Mouse (Mus musculus) E14TG2a.4 (cell line): Measurements from ENCODE around the gene Ramp2.

ENCODE experiments used
- H3K27me3 ChIP-seq: 2 replicates; pipeline ENCODE4 v1.6.1; 2014; ENCODE audit warnings: low read length, control low read depth; ENCODE audit not compliant: insufficient read depth
- H3K36me3 ChIP-seq: 2 replicates; pipeline ENCODE4 v1.6.1; 2014; ENCODE audit warnings: low read length, control low read depth; ENCODE audit not compliant: insufficient read depth
- H3K4me1 ChIP-seq: replicated peaks from 2 replicates; pipeline ENCODE4 v1.6.1; 2014; ENCODE audit warnings: low read depth, low read length, control low read depth
- H3K4me3 ChIP-seq: replicated peaks from 2 replicates; pipeline ENCODE4 v1.5.1; 2014; ENCODE audit warnings: mild to moderate bottlenecking, low read length
- H3K9me3 ChIP-seq: 2 replicates; pipeline ENCODE4 v1.6.1; 2014; ENCODE audit warnings: low read length, control low read depth
- CTCF ChIP-seq: conservative IDR thresholded peaks from 2 replicates; pipeline ENCODE4 v1.5.1; 2014; ENCODE audit warnings: low read length
- NANOG ChIP-seq: IDR thresholded peaks from 2 replicates; pipeline ENCODE4 v1.6.1; 2014; ENCODE audit warnings: borderline replicate concordance, low read length, mixed read lengths
- POU5F1 ChIP-seq: IDR thresholded peaks from 2 replicates; pipeline ENCODE4 v1.6.1; 2014; ENCODE audit warnings: low read length, borderline replicate concordance

Gene Ramp2

GRCm38 (mm10) chr11:101260826-101261380 lies 15.1 kb downstream of the Ramp2 start:
- peak overlapping the region; percentile 80 for H3K4me3 ChIP-seq
- H3K4me1 ChIP-seq = peaks cover 71% of the 10 kb centered on the region
- H3K27me3 ChIP-seq = peaks cover 53% of the 10 kb centered on the region
- no peaks in the 10 kb centered on the region for H3K9me3 ChIP-seq
- TF ChIP-seq POU5F1 (no peak), CTCF (no peak), NANOG (no peak)
- peaks cover 36% of the 10 kb centered on the region for H3K36me3 ChIP-seq

- no peaks in the 10 kb centered on the region for H3K9me3 ChIP-seq
- peaks cover 69% of the 10 kb centered on the region for H3K4me1 ChIP-seq
- H3K4me3 ChIP-seq = peak overlapping the region; percentile 50
- no peak for TF ChIP-seq POU5F1
- TF ChIP-seq CTCF = no peak
- no peak for TF ChIP-seq NANOG
- H3K27me3 ChIP-seq = peaks cover 62% of the 10 kb centered on the region
- H3K36me3 ChIP-seq = peaks cover 21% of the 10 kb centered on the region
Observed at GRCm38 (mm10) chr11:101262272-101262967, 16.6 kb downstream of the Ramp2 start.

- peaks cover 12% of the 10 kb centered on the region for H3K36me3 ChIP-seq
- H3K4me1 ChIP-seq = peaks cover 69% of the 10 kb centered on the region
- peaks cover 67% of the 10 kb centered on the region for H3K27me3 ChIP-seq
- 0 out of 2 replicates have a peak overlapping the region, but pooled peaks have one; percentile 17 for H3K4me3 ChIP-seq
- H3K9me3 ChIP-seq = no peaks in the 10 kb centered on the region
- no peak for TF ChIP-seq NANOG
- TF ChIP-seq POU5F1 = no peak
Observed at GRCm38 (mm10) chr11:101263138-101263988, 17.5 kb downstream of the Ramp2 start.

GRCm38 (mm10) chr11:101263989-101264280 lies 18.1 kb downstream of the Ramp2 start:
- peaks cover 72% of the 10 kb centered on the region for H3K27me3 ChIP-seq
- TF ChIP-seq CTCF (no peak), POU5F1 (no peak), NANOG (no peak)
- peaks cover 6% of the 10 kb centered on the region for H3K36me3 ChIP-seq
- peaks cover 66% of the 10 kb centered on the region for H3K4me1 ChIP-seq
- H3K4me3 ChIP-seq = 0 out of 2 replicates have a peak overlapping the region, but pooled peaks have one; percentile 17
- H3K9me3 ChIP-seq = no peaks in the 10 kb centered on the region

GRCm38 (mm10) chr11:101264954-101265471 lies 19.2 kb downstream of the Ramp2 start:
- Histone ChIP-seq H3K4me1 (peaks cover 60% of the 10 kb centered on the region), H3K27me3 (peaks cover 74% of the 10 kb centered on the region), H3K9me3 (no peaks in the 10 kb centered on the region), H3K36me3 (no peaks in the 10 kb centered on the region), H3K4me3 (peak overlapping the region; percentile 71)
- no peak for TF ChIP-seq POU5F1
- no peak for TF ChIP-seq NANOG

- no peaks in the 10 kb centered on the region for H3K9me3 ChIP-seq
- H3K4me3 ChIP-seq = no peak overlapping the region
- peaks cover 75% of the 10 kb centered on the region for H3K27me3 ChIP-seq
- H3K4me1 ChIP-seq = peaks cover 53% of the 10 kb centered on the region
- no peaks in the 10 kb centered on the region for H3K36me3 ChIP-seq
- TF ChIP-seq POU5F1 (no peak), CTCF (no peak), NANOG (no peak)
Observed at GRCm38 (mm10) chr11:101265906-101266305, 20.1 kb downstream of the Ramp2 start.

GRCm38 (mm10) chr11:101269577-101270116 lies 23.8 kb downstream of the Ramp2 start:
- Histone ChIP-seq H3K27me3 (peaks cover 59% of the 10 kb centered on the region), H3K9me3 (no peaks in the 10 kb centered on the region)
- TF ChIP-seq POU5F1 (no peak), NANOG (no peak), CTCF (no peak)

GRCm38 (mm10) chr11:101272446-101272845 lies 26.6 kb downstream of the Ramp2 start:
- Histone ChIP-seq H3K36me3 (peaks cover 9% of the 10 kb centered on the region), H3K4me1 (peaks cover 39% of the 10 kb centered on the region), H3K9me3 (no peaks in the 10 kb centered on the region), H3K27me3 (peaks cover 60% of the 10 kb centered on the region), H3K4me3 (no peak overlapping the region)
- TF ChIP-seq POU5F1 (no peak), NANOG (no peak), CTCF (no peak)

More at GRCm38 (mm10) chr11:101269577-101270116, 23.8 kb downstream of the Ramp2 start:
- Histone ChIP-seq H3K4me1 (peaks cover 22% of the 10 kb centered on the region), H3K36me3 (no peaks in the 10 kb centered on the region), H3K4me3 (no peak overlapping the region)
